Mouse (Mus musculus) cortical plate, adult 2 months (tissue): ENCODE results near the gene Creg1.

Source experiments
- CTCF ChIP-seq: fragments of 200-500 bp; IDR thresholded peaks from 2 replicates; pipeline ENCODE4 v1.5.1; 2011; ENCODE audit warnings: mild to moderate bottlenecking, control low read depth, low read length; ENCODE audit not compliant: insufficient read depth; ENCODE audit errors: extremely low read depth
- POLR2A ChIP-seq: fragments of 200-500 bp; IDR thresholded peaks from 2 replicates; pipeline ENCODE4 v1.6.1; 2011; ENCODE audit warnings: mild to moderate bottlenecking, low read length, control low read depth; ENCODE audit not compliant: insufficient read depth; ENCODE audit errors: extremely low read depth

DNA sequence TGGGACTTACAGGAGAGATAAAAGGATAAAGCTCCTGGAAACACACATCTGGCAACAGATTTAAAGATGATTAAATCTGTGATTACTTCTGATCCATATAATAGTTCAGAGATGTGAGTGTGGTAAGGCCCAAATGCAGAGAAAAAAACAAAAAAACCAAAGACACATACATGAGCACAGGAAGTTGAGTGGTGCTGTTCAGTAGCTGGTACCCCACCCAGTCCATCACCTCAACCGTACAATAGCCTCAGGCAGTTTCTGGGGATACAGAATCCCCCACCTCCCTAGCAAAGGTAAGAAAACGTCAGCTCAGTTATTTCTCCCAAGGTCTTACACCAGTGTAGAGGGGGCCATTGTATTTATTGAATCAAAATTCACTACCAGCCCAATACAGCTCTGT, 47.1 kb downstream of the Creg1 start:
- no peak for TF ChIP-seq CTCF
- TF ChIP-seq POLR2A = no peak
